Mouse (Mus musculus) thymus, adult 2 months (tissue): Measurements from ENCODE around the gene Calhm3. TPM values are rescaled to one million over a fixed set of nuclear protein-coding genes. Genes with fewer than 3 reads are reported as not detected.
"Not testable (repeated sequence)": the region's sequence is repeated elsewhere in the genome, so short reads cannot be mapped to it uniquely, and the experiment has no call there.

ENCODE experiments used
- DNase-seq: peaks from one replicate; pipeline ENCODE4 v3.0.0; 2021
- H3K27ac ChIP-seq: fragments of 200-500 bp; 2 replicates; pipeline ENCODE4 v1.5.1; 2012; ENCODE audit warnings: low read length, control low read depth; ENCODE audit not compliant: control insufficient read depth, insufficient read depth
- H3K27me3 ChIP-seq: fragments of 200-500 bp; 2 replicates; pipeline ENCODE4 v1.6.1; 2012; ENCODE audit warnings: mild to moderate bottlenecking, low read length, moderate library complexity, mixed read lengths; ENCODE audit not compliant: control insufficient read depth, insufficient read depth
- H3K36me3 ChIP-seq: fragments of 200-500 bp; 2 replicates; pipeline ENCODE4 v1.6.1; 2012; ENCODE audit warnings: mild to moderate bottlenecking, low read length, moderate library complexity; ENCODE audit not compliant: control insufficient read depth, insufficient read depth
- H3K4me1 ChIP-seq: fragments of 200-500 bp; replicated peaks from 2 replicates; pipeline ENCODE4 v1.6.1; 2012; ENCODE audit warnings: low read length; ENCODE audit not compliant: control insufficient read depth, insufficient read depth
- H3K4me3 ChIP-seq: fragments of 200-500 bp; 2 replicates; pipeline ENCODE4 v1.5.1; 2012; ENCODE audit warnings: mild to moderate bottlenecking, low read length, control low read depth, moderate library complexity; ENCODE audit not compliant: control insufficient read depth, insufficient read depth
- CTCF ChIP-seq: fragments of 200-500 bp; IDR thresholded peaks from 2 replicates; pipeline ENCODE4 v1.5.1; 2012; ENCODE audit warnings: mild to moderate bottlenecking, control low read depth, low read length, moderate library complexity, borderline replicate concordance; ENCODE audit not compliant: control insufficient read depth, poor library complexity, insufficient read depth; ENCODE audit errors: extremely low read depth
- POLR2A ChIP-seq: fragments of 200-500 bp; IDR thresholded peaks from 2 replicates; pipeline ENCODE4 v1.6.1; 2012; ENCODE audit warnings: mild to moderate bottlenecking, low read length, control low read depth, moderate library complexity; ENCODE audit not compliant: control insufficient read depth, poor library complexity, insufficient read depth; ENCODE audit errors: extremely low read depth
- WGBS: fragments of 180-500 bp; shearing (Covaris S2); methylation state at CpG from one replicate; pipeline ENCODE4 v1.1.7; 2018; 5-methylcytosine and 5-hydroxymethylcytosine counted together
- polyA plus RNA-seq: library from polyadenylated mRNA; depleted of rRNA; stranded (reverse); fragments of >200 nt; gene quantifications from 2 replicates; pipeline ENCODE4 v1.2.3, GENCODE M21; 2012

Calhm3 gene
- polyA plus RNA-seq, 1 experiment = 1.1 TPM

DNA sequence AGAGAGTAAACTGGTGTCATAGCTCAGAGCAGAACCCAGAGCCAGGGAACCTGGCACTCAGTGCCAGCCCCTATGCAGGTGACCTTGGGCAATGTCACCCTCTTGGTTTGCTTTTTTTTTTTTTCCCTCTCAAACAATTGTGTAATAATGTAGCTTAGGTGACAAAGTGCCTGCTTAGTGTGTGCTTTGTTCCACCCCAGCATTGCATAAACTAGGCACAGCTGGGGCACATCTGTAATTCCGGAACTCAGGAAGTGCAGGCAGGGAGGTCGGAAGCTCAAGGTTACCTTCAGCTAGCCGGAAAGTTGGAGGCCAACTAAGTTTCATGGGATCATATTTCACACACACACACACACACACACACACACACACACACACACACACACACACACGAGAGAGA is 7.7 kb downstream of the Calhm3 start:
- H3K27me3 ChIP-seq = no peaks in the 10 kb centered on the region; the same call in 1 of the 2 replicates
- DNase-seq = no peak
- no peak overlapping the region for H3K4me3 ChIP-seq
- no peak overlapping the region for H3K27ac ChIP-seq
- 0 out of 2 replicates have a peak, but pooled peaks cover 3% of the 10 kb centered on the region for H3K4me1 ChIP-seq
- no peak for TF ChIP-seq POLR2A
- no peaks in the 10 kb centered on the region for H3K36me3 ChIP-seq
- WGBS = 86% methylated on average over 4 of the region's 4 CpGs

- no peak for DNase-seq
- Histone ChIP-seq H3K27ac (no peak overlapping the region), H3K36me3 (no peaks in the 10 kb centered on the region), H3K27me3 (no peaks in the 10 kb centered on the region; the same call in 1 of the 2 replicates), H3K4me3 (no peak overlapping the region), H3K4me1 (0 out of 2 replicates have a peak, but pooled peaks cover 3% of the 10 kb centered on the region)
- WGBS = 26% methylated on average over 5 of the region's 5 CpGs
- TF ChIP-seq CTCF (no peak), POLR2A (no peak)
Observed at GRCm38 (mm10) chr19:47148267-47148847, 9.2 kb downstream of the Calhm3 start.

GRCm38 (mm10) chr19:47144154-47144553 is 13.4 kb downstream of the Calhm3 start, which contains the start of gene Calhm1:
Gene Calhm1 (minus strand): TSS chr19:47144254.
- Histone ChIP-seq H3K4me3 (no peak within 1 kb of the TSS), H3K27ac (no peak within 1 kb of the TSS), H3K36me3 (no peaks in the 10 kb centered on the region), H3K4me1 (peaks cover 6% of the 10 kb centered on the region), H3K27me3 (no peaks in the 10 kb centered on the region; the same call in 1 of the 2 replicates)
- 95% methylated on average over 6 of the region's 6 CpGs for WGBS
- no peak for DNase-seq
- TF ChIP-seq POLR2A (no peak), CTCF (no peak)

- no peak for TF ChIP-seq POLR2A
- TF ChIP-seq CTCF = no peak
- Histone ChIP-seq H3K4me3 (no peak overlapping the region), H3K4me1 (peaks cover 13% of the 10 kb centered on the region), H3K36me3 (no peaks in the 10 kb centered on the region), H3K27me3 (no peaks in the 10 kb centered on the region), H3K27ac (no peak overlapping the region)
- no peak for DNase-seq
- WGBS = 79% methylated on average over 6 of the region's 6 CpGs
Observed at GRCm38 (mm10) chr19:47142438-47142837, 15.1 kb downstream of the Calhm3 start.

DNA sequence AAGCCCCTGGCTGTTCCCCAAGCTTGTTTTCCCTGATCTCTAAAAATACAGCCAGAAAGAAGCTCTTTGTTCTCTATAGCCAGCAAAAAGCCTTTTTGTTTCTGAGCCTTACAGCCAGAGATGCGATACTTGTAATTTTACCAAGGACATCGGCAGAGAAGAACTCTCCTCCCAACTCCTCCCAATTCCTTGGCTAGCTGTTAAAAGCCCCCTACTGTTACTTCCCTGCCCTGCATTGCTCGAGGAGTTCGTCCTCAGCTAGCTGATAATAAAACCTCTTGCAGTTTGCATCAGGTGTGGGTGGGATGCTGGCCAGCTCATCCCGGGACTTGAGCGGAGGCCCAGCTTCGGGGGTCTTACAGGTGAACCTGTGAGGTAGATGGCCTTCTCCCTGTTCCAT is 18.0 kb downstream of the Calhm3 start:
- not testable (repeated sequence) for H3K36me3 ChIP-seq, H3K4me3 ChIP-seq, H3K27ac ChIP-seq, DNase-seq, H3K27me3 ChIP-seq
- WGBS = 72% methylated on average over 7 of the region's 7 CpGs
- peaks cover 29% of the 10 kb centered on the region for H3K4me1 ChIP-seq

DNA sequence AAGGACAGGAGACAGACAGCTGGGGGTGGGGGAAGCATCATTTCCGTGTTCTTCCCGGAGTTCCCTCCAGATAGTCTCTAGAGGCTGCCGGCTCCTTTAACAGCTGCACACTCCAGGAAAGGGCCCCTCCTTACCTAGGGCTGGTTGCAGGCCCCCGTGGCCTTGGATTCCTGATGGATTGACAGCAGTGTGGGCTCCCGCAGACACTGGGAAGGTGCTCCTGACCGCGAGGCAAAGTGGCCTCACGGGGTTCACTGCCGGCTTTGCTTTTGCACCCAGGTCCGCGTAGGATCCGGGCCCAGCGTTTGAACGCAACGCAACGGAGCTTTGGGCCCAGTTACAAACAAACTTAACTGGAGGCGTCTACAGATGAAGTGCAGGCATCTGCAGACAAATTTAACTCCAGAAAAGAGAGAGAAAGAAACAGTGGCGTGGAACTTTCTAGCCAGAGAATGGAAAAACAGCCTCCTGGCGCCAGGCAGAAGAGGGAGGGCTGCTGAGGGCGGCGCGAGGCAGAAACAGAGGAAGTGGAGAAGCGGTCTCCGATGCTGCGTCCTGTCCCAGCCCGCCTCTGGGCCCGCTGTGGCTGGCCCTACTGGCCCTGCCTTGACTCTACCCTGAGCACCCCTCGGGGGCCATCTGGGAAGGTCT is 19.7 kb downstream of the Calhm3 start, which contains the start of gene Calhm2:
Gene Calhm2 (minus strand): TSS at position 524 of the 651 bp plus-strand sequence.
- under 1% methylated on average over 28 of the region's 28 CpGs for WGBS
- H3K27ac ChIP-seq = peak within 1 kb of the TSS; percentile 7; the same call in 1 of the 2 replicates
- no peaks in the 10 kb centered on the region for H3K36me3 ChIP-seq
- peaks cover 35% of the 10 kb centered on the region for H3K4me1 ChIP-seq
- peak; percentile 56 for DNase-seq
- H3K4me3 ChIP-seq = peak within 1 kb of the TSS; percentile 75
- TF ChIP-seq CTCF = no peak
- no peak for TF ChIP-seq POLR2A
- no peaks in the 10 kb centered on the region for H3K27me3 ChIP-seq
